Mouse (Mus musculus) neural tube, embryonic 14.5 days (tissue): ENCODE results near the gene Fam192a. TPM values are rescaled to one million over a fixed set of nuclear protein-coding genes. Genes with fewer than 3 reads are reported as not detected.
A peak's percentile ranks its signal among the peaks of the same experiment; 100 is the strongest.

Experiments used
- ATAC-seq: fragments of 200-750 bp; cut with Nextera tagmentation; 2 replicates; pipeline ENCODE4 v1.8.0; 2017; ENCODE audit warnings: low read depth, mild to moderate bottlenecking, moderate TSS enrichment, moderate library complexity
- H3K27ac ChIP-seq: fragments of 300-500 bp; sonication (generic); 2 replicates; pipeline ENCODE4 v1.5.1; 2014; ENCODE audit warnings: low read depth, mild to moderate bottlenecking, control low read depth, low read length, moderate library complexity, mixed read lengths
- H3K27me3 ChIP-seq: fragments of 300-500 bp; sonication (generic); 2 replicates; pipeline ENCODE4 v1.6.1; 2014; ENCODE audit warnings: low read length; ENCODE audit not compliant: control insufficient read depth, insufficient read depth
- H3K36me3 ChIP-seq: fragments of 300-500 bp; sonication (generic); 2 replicates; pipeline ENCODE4 v1.6.1; 2014; ENCODE audit warnings: low read length, mixed read lengths; ENCODE audit not compliant: control insufficient read depth, insufficient read depth
- H3K4me1 ChIP-seq: fragments of 300-500 bp; sonication (generic); 2 replicates; pipeline ENCODE4 v1.6.1; 2014; ENCODE audit warnings: low read length; ENCODE audit not compliant: control insufficient read depth, insufficient read depth
- H3K4me2 ChIP-seq: fragments of 300-500 bp; sonication (generic); 2 replicates; pipeline ENCODE4 v1.6.1; 2014; ENCODE audit warnings: mild to moderate bottlenecking, low read depth, low read length, control low read depth
- H3K4me3 ChIP-seq: fragments of 300-500 bp; sonication (generic); 2 replicates; pipeline ENCODE4 v1.5.1; 2014; ENCODE audit warnings: low read depth, low read length, control low read depth, mixed read lengths
- H3K9ac ChIP-seq: fragments of 300-500 bp; sonication (generic); replicated peaks from 2 replicates; pipeline ENCODE4 v1.6.1; 2014; ENCODE audit warnings: low read depth, mild to moderate bottlenecking, control low read depth, low read length, mixed read lengths
- H3K9me3 ChIP-seq: fragments of 300-500 bp; sonication (generic); 2 replicates; pipeline ENCODE4 v1.6.1; 2016; ENCODE audit warnings: low read length; ENCODE audit not compliant: control insufficient read depth
- WGBS: fragments of 180-500 bp; shearing (Covaris S2); extraction: QIAGEN DNeasy Blood & Tissue Kit; methylation state at CpG from one replicate; pipeline ENCODE4 v1.1.7; 2014; 5-methylcytosine and 5-hydroxymethylcytosine counted together
- polyA plus RNA-seq: library from polyadenylated mRNA; unstranded; fragments of >200 nt; fragmentation: Nextera tagmentation; extraction: Ambion mirVana; gene quantifications from 2 replicates; pipeline ENCODE4 v1.2.1, GENCODE M21; 2014

The Fam192a gene
- polyA plus RNA-seq, 1 experiment from 2014 or later, result 72.8 TPM

- Histone ChIP-seq H3K27me3 (no peaks in the 10 kb centered on the region), H3K36me3 (peaks cover 30% of the 10 kb centered on the region; the same call in 1 of the 2 replicates), H3K9ac (no peak overlapping the region), H3K4me1 (no peaks in the 10 kb centered on the region), H3K27ac (peak overlapping the region; percentile 45; the same call in 1 of the 2 replicates), H3K4me3 (no peak overlapping the region), H3K4me2 (no peak overlapping the region), H3K9me3 (no peaks in the 10 kb centered on the region)
- 70% methylated on average over 7 of the region's 7 CpGs for WGBS
- ATAC-seq, result peak; percentile 28; the same call in 1 of the 2 replicates
Observed at GRCm38 (mm10) chr8:94581820-94582483, 19.8 kb downstream of the Fam192a start.

- Histone ChIP-seq H3K9ac (no peak overlapping the region), H3K27me3 (no peaks in the 10 kb centered on the region), H3K36me3 (peaks cover 47% of the 10 kb centered on the region; the same call in 1 of the 2 replicates), H3K9me3 (no peaks in the 10 kb centered on the region), H3K4me3 (no peak overlapping the region), H3K27ac (no peak overlapping the region), H3K4me2 (no peak overlapping the region), H3K4me1 (no peaks in the 10 kb centered on the region)
- WGBS, result 96% methylated on average over 4 of the region's 4 CpGs
- ATAC-seq, result no peak
Observed at GRCm38 (mm10) chr8:94575148-94575547, 26.6 kb downstream of the Fam192a start.

- WGBS, result 77% methylated on average over 16 of the region's 16 CpGs
- H3K4me3 ChIP-seq, result no peak overlapping the region
- H3K27ac ChIP-seq, result peak overlapping the region; percentile 63
- H3K9me3 ChIP-seq, result no peaks in the 10 kb centered on the region
- peak; percentile 66 for ATAC-seq
- peaks cover 45% of the 10 kb centered on the region; the same call in 1 of the 2 replicates for H3K36me3 ChIP-seq
- no peak overlapping the region for H3K4me2 ChIP-seq
- no peaks in the 10 kb centered on the region for H3K27me3 ChIP-seq
- no peaks in the 10 kb centered on the region for H3K4me1 ChIP-seq
- no peak overlapping the region for H3K9ac ChIP-seq
Observed at GRCm38 (mm10) chr8:94574159-94574907, 27.5 kb downstream of the Fam192a start.

DNA sequence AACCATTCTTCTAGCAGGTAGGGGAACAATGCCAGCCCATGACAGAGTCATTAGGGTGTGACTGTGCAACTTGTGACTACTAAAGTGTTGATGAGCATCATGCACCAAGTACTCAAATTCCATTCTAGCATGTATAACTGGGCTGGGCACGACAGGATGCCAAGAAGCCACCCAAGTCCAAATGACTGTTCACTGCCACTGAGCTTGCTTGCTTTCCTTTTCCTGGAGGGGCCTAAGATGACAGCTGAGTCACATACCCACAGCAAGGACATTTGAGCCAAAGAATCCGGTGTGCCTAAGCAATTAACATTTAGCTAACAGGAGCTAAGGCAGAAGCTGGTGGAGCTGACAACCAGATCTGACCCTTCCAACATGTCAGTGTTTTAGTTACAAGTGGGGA, 29.9 kb downstream of the Fam192a start:
- no peak overlapping the region for H3K4me3 ChIP-seq
- WGBS, result 65% methylated on average over 2 of the region's 2 CpGs
- H3K36me3 ChIP-seq, result peaks cover 30% of the 10 kb centered on the region; the same call in 1 of the 2 replicates

GRCm38 (mm10) chr8:94569419-94569818, 32.4 kb downstream of the Fam192a start:
- Histone ChIP-seq H3K4me1 (peaks cover 18% of the 10 kb centered on the region), H3K27me3 (no peaks in the 10 kb centered on the region), H3K36me3 (peaks cover 7% of the 10 kb centered on the region; the same call in 1 of the 2 replicates), H3K9me3 (no peaks in the 10 kb centered on the region), H3K4me2 (no peak overlapping the region), H3K9ac (no peak overlapping the region), H3K4me3 (no peak overlapping the region), H3K27ac (no peak overlapping the region)
- no peak for ATAC-seq
- 81% methylated on average over 1 of the region's 1 CpGs for WGBS

More for the DNA sequence above, 29.9 kb downstream of the Fam192a start:
- H3K9me3 ChIP-seq, result no peaks in the 10 kb centered on the region
- no peak overlapping the region for H3K27ac ChIP-seq
- no peaks in the 10 kb centered on the region for H3K27me3 ChIP-seq
- no peak overlapping the region for H3K4me2 ChIP-seq
- H3K9ac ChIP-seq, result no peak overlapping the region
- peaks cover 7% of the 10 kb centered on the region for H3K4me1 ChIP-seq
- ATAC-seq, result no peak

- WGBS, result 90% methylated on average over 8 of the region's 8 CpGs
- no peaks in the 10 kb centered on the region for H3K27me3 ChIP-seq
- H3K4me2 ChIP-seq, result no peak overlapping the region
- no peak overlapping the region for H3K27ac ChIP-seq
- H3K36me3 ChIP-seq, result no peaks in the 10 kb centered on the region
- H3K9me3 ChIP-seq, result no peaks in the 10 kb centered on the region
- no peak overlapping the region for H3K4me3 ChIP-seq
- H3K9ac ChIP-seq, result no peak overlapping the region
- ATAC-seq, result no peak
- peaks cover 18% of the 10 kb centered on the region for H3K4me1 ChIP-seq
Observed at GRCm38 (mm10) chr8:94568098-94568497, 33.7 kb downstream of the Fam192a start.

DNA sequence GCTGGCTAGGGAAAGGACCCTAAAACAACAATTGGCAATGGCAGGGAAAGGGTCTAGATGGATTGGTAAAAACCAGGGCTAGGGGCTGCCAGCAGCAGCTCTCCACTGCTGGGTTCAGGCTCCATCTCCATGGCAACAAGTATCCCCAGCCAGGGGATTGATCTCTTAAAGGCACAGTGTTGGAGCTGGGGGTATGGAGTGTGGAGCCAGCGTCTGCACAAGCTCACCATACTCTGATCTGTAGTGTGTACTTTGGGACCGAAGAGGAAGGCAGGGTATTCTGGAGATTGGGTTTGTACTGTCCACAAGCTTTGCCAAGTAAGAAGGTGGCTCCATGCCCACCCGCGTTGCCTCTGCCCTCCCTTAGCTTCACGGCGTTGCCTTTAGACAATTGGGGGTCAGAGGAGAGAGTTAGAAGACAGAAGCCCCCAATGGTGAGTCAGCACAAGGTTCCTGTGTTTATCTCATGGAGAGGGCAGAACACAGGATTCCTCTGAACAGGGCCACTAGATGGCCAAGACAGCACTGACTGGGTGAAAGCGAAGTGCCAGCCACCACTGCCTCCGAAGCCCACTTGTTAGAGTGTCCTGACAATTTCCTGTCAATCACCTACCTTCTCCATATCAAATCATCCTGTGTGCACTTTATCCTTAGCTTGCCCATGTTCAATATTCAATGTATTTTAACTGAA, 34.5 kb downstream of the Fam192a start:
- peak overlapping the region; percentile 74 for H3K27ac ChIP-seq
- H3K27me3 ChIP-seq, result no peaks in the 10 kb centered on the region
- peak; percentile 95 for ATAC-seq
- H3K4me2 ChIP-seq, result peak overlapping the region; percentile 9; the same call in 1 of the 2 replicates
- H3K9ac ChIP-seq, result no peak overlapping the region; the same call in 1 of the 2 replicates
- no peaks in the 10 kb centered on the region for H3K9me3 ChIP-seq
- H3K36me3 ChIP-seq, result no peaks in the 10 kb centered on the region
- H3K4me3 ChIP-seq, result no peak overlapping the region
- H3K4me1 ChIP-seq, result peaks cover 18% of the 10 kb centered on the region
- WGBS, result 50% methylated on average over 8 of the region's 8 CpGs

DNA sequence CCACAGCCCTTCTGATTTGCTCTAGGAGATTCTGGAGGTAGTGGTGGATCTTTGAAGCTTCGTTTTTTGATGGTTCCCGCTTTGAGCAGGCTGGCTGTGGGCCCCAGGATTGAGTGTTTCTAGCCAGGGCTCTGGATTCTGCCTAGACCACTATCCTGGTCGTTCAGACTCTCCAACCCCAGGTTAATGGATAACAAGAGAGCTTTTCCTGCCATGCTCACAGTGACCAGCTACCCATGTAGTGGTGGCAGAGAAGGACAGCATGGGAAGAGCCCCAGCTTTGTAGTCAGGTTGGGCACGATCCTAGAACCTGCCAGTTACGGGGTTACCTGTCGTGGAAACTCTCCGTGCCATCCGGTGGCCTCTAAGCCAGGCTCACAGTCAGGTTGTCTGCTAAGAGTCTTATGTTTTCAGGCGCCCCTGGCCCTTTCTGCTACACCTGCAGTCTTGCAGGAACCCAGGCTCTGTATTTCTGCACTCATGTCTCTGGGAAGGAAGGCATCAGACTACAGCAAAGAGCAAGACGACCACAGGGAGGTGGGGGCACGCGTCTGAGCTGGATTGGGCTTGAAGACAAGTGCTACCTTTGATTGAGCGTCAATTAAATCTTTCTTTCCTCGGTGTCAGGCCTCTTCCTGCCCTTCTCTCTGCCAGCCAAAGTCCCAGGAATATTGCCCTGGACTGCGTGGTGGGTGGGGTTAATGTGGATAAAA, 35.2 kb downstream of the Fam192a start:
- Histone ChIP-seq H3K4me3 (no peak overlapping the region), H3K27ac (peak overlapping the region; percentile 74), H3K4me2 (peak overlapping the region; percentile 9; the same call in 1 of the 2 replicates), H3K4me1 (peaks cover 18% of the 10 kb centered on the region), H3K27me3 (no peaks in the 10 kb centered on the region), H3K36me3 (no peaks in the 10 kb centered on the region), H3K9ac (no peak overlapping the region; the same call in 1 of the 2 replicates), H3K9me3 (no peaks in the 10 kb centered on the region)
- no peak; the same call in 1 of the 2 replicates for ATAC-seq
- 39% methylated on average over 15 of the region's 15 CpGs for WGBS
